Mouse (Mus musculus) lung, embryonic 16.5 days (tissue): ENCODE results near the gene Anks4b. TPM values are rescaled to one million over a fixed set of nuclear protein-coding genes. Genes with fewer than 3 reads are reported as not detected.

Experiments
- ATAC-seq: fragments of 200-750 bp; cut with Nextera tagmentation; 2 replicates; pipeline ENCODE4 v1.8.0; 2017; ENCODE audit warnings: low read depth, mild to moderate bottlenecking, moderate library complexity
- H3K27ac ChIP-seq: fragments of 300-500 bp; sonication (generic); 2 replicates; pipeline ENCODE4 v1.5.1; 2014; ENCODE audit warnings: mild to moderate bottlenecking, control low read depth, low read length
- H3K27me3 ChIP-seq: fragments of 300-500 bp; sonication (generic); 2 replicates; pipeline ENCODE4 v1.6.1; 2014; ENCODE audit warnings: low read depth, low read length, mixed read lengths; ENCODE audit not compliant: control insufficient read depth, insufficient read depth
- H3K36me3 ChIP-seq: fragments of 300-500 bp; sonication (generic); 2 replicates; pipeline ENCODE4 v1.6.1; 2014; ENCODE audit warnings: low read length; ENCODE audit not compliant: control insufficient read depth, insufficient read depth
- H3K4me1 ChIP-seq: fragments of 300-500 bp; sonication (generic); replicated peaks from 2 replicates; pipeline ENCODE4 v1.6.1; 2014; ENCODE audit warnings: low read length, mixed read lengths; ENCODE audit not compliant: control insufficient read depth, insufficient read depth
- H3K4me2 ChIP-seq: fragments of 300-500 bp; sonication (generic); 2 replicates; pipeline ENCODE4 v1.6.1; 2014; ENCODE audit warnings: low read depth, low read length, control low read depth
- H3K4me3 ChIP-seq: fragments of 300-500 bp; sonication (generic); 2 replicates; pipeline ENCODE4 v1.5.1; 2014; ENCODE audit warnings: mild to moderate bottlenecking, low read length, control low read depth
- H3K9ac ChIP-seq: fragments of 300-500 bp; sonication (generic); 2 replicates; pipeline ENCODE4 v1.6.1; 2014; ENCODE audit warnings: low read length, control low read depth
- H3K9me3 ChIP-seq: fragments of 300-500 bp; sonication (generic); 2 replicates; pipeline ENCODE4 v1.6.1; 2016; ENCODE audit warnings: low read length; ENCODE audit not compliant: control insufficient read depth
- WGBS: fragments of 180-500 bp; shearing (Covaris S2); extraction: QIAGEN DNeasy Blood & Tissue Kit; methylation state at CpG from one replicate; pipeline ENCODE4 v1.1.7; 2014; 5-methylcytosine and 5-hydroxymethylcytosine counted together
- polyA plus RNA-seq: library from polyadenylated mRNA; unstranded; fragments of >200 nt; fragmentation: Nextera tagmentation; extraction: Ambion mirVana; gene quantifications from 2 replicates; pipeline ENCODE4 v1.2.1, GENCODE M21; 2015

Gene Anks4b
- polyA plus RNA-seq: not detected in 2 replicates

GRCm38 (mm10) chr7:120173603-120174244, at the start of gene Anks4b:
Gene Anks4b, plus strand, starts transcription at chr7:120173858.
- Histone ChIP-seq H3K4me1 (no peaks in the 10 kb centered on the region), H3K27ac (no peak within 1 kb of the TSS), H3K4me3 (no peak within 1 kb of the TSS), H3K27me3 (no peaks in the 10 kb centered on the region), H3K9ac (no peak within 1 kb of the TSS), H3K4me2 (no peak within 1 kb of the TSS), H3K36me3 (no peaks in the 10 kb centered on the region), H3K9me3 (no peaks in the 10 kb centered on the region)
- ATAC-seq: no peak
- 78% methylated on average over 10 of the region's 10 CpGs for WGBS

DNA sequence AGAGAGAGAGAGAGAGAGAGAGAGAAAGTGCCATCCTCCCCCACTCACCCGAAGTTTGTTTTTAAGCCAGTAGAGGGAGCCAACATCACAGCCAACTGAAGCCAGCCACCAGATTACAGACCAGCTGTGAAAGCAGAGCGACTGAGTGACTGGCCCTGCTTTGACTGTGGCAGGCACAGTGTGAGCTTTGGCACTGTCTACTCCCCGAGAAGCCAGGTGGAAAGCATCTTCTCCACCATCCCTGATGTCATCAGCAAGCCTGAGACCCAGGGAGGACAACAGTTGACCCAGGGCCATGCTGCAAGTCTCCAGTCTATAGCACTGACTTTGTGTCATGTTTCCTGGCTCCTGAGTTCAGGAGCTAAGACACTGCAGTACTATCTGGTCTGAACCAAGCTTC, 48.8 kb upstream of the Anks4b start:
- peak; percentile 88 for ATAC-seq
- H3K27me3 ChIP-seq: no peaks in the 10 kb centered on the region
- H3K4me2 ChIP-seq: no peak overlapping the region
- WGBS: 0% methylated on average over 3 of the region's 3 CpGs
- H3K9me3 ChIP-seq: no peaks in the 10 kb centered on the region
- peaks cover 22% of the 10 kb centered on the region for H3K4me1 ChIP-seq
- peak overlapping the region; percentile 68 for H3K27ac ChIP-seq
- H3K4me3 ChIP-seq: no peak overlapping the region
- H3K36me3 ChIP-seq: peaks cover 7% of the 10 kb centered on the region
- no peak overlapping the region for H3K9ac ChIP-seq

DNA sequence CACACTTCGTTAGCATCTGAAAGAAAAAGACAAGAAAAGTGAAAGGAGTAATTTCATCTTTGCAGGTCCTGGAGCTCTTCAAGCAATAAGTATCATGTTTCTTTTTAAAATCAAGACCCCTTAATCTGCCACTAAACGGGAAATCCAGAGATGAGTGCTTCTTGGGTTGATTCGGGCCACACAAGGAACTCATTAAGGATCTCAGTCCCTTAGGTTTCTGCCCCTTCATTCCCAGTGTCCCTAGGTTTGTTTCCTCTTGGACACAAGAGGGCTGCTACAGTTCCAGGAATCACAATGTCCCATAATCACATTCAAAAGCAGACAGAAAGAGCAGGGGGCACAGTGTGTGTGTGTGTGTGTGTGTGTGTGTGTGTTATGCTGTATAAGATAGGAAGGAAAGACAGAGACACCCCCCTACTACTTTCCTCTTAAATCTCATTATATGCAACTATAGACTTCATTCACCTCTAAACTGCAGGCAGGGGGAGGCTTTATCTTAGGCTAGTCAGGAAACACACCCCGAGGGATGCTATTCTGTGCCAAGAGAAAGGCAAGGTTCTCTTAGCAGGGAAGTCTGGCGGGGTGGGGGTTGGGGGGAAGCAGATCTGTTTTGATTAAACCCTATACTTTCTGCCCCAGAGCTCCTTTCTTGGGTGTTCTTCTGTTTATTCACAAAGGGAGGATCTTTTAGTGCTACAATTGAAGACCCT, 46.5 kb upstream of the Anks4b start:
- no peaks in the 10 kb centered on the region for H3K9me3 ChIP-seq
- no peaks in the 10 kb centered on the region for H3K27me3 ChIP-seq
- H3K4me1 ChIP-seq: peaks cover 22% of the 10 kb centered on the region
- 41% methylated on average over 5 of the region's 5 CpGs for WGBS
- no peak overlapping the region for H3K4me2 ChIP-seq
- H3K27ac ChIP-seq: no peak overlapping the region
- ATAC-seq: no peak
- no peak overlapping the region for H3K9ac ChIP-seq
- no peak overlapping the region for H3K4me3 ChIP-seq
- H3K36me3 ChIP-seq: no peaks in the 10 kb centered on the region

- Histone ChIP-seq H3K4me3 (no peak overlapping the region), H3K36me3 (no peaks in the 10 kb centered on the region), H3K27ac (no peak overlapping the region), H3K9ac (no peak overlapping the region), H3K27me3 (no peaks in the 10 kb centered on the region), H3K4me2 (no peak overlapping the region), H3K4me1 (peaks cover 22% of the 10 kb centered on the region), H3K9me3 (no peaks in the 10 kb centered on the region)
- 49% methylated on average over 4 of the region's 4 CpGs for WGBS
- no peak for ATAC-seq
Measured at GRCm38 (mm10) chr7:120127686-120128059, 46.0 kb upstream of the Anks4b start.

GRCm38 (mm10) chr7:120128951-120129350, 44.7 kb upstream of the Anks4b start:
- peak; percentile 66 for ATAC-seq
- H3K4me3 ChIP-seq: no peak overlapping the region
- no peak overlapping the region for H3K4me2 ChIP-seq
- WGBS: 51% methylated on average over 4 of the region's 4 CpGs
- no peaks in the 10 kb centered on the region for H3K36me3 ChIP-seq
- H3K4me1 ChIP-seq: peaks cover 18% of the 10 kb centered on the region
- H3K27me3 ChIP-seq: no peaks in the 10 kb centered on the region
- no peak overlapping the region for H3K9ac ChIP-seq
- 0 out of 2 replicates have a peak overlapping the region, but pooled peaks have one; percentile 18 for H3K27ac ChIP-seq
- no peaks in the 10 kb centered on the region for H3K9me3 ChIP-seq

DNA sequence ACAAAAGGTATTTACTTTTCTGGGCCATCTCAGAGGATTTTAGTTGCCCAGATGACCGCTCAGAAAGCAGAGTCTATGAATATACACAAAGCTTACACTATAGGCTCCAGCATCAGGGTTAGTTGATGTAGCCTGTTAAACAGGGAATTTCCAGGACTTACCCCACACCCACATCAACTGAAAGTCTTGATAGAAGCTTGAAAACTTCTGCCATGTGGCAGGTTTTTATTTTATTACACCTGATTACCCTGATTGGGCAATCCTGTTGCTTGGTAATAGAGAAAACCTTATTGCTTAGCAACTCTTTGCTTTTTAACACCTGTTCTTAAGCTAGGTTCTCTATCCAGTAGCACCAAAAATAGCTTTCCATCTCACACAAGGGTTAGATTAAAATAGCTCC, 30.9 kb upstream of the Anks4b start:
- no peak for ATAC-seq

DNA sequence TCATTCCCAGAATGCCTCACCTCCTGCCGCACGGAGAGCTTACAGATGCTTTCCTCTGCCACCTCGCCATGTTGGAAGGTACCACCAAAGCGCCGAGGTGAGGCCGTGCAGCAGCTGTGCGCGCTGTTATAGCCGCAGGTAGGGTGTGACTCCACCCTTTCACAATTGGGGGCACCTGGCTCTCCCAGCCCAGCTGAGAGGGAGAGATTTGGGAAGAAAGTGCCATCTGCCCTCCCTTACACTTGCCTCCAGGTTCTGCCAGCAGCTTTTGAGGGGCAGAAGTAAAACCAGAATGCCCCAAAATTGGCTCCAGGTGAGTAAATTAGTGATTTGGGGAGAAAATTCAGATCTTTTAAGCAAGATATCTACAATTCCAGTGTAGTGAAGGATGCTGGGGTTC, 28.5 kb upstream of the Anks4b start, which contains the start of gene Zp2:
Gene Zp2, minus strand, starts transcription at position 101 of the 400 bp plus-strand sequence.
- no peaks in the 10 kb centered on the region for H3K9me3 ChIP-seq
- H3K4me2 ChIP-seq: no peak within 1 kb of the TSS
- H3K9ac ChIP-seq: no peak within 1 kb of the TSS
- no peaks in the 10 kb centered on the region for H3K27me3 ChIP-seq
- WGBS: 65% methylated on average over 9 of the region's 9 CpGs
- no peak within 1 kb of the TSS for H3K4me3 ChIP-seq
- H3K27ac ChIP-seq: no peak within 1 kb of the TSS
- no peaks in the 10 kb centered on the region for H3K4me1 ChIP-seq
- no peaks in the 10 kb centered on the region for H3K36me3 ChIP-seq
- no peak for ATAC-seq

More for the DNA sequence above, 30.9 kb upstream of the Anks4b start:
- Histone ChIP-seq H3K4me3 (no peak overlapping the region), H3K4me1 (no peaks in the 10 kb centered on the region), H3K36me3 (no peaks in the 10 kb centered on the region), H3K27ac (no peak overlapping the region), H3K27me3 (no peaks in the 10 kb centered on the region), H3K9ac (no peak overlapping the region), H3K4me2 (no peak overlapping the region), H3K9me3 (no peaks in the 10 kb centered on the region)
- WGBS: 81% methylated on average over 1 of the region's 1 CpGs

DNA sequence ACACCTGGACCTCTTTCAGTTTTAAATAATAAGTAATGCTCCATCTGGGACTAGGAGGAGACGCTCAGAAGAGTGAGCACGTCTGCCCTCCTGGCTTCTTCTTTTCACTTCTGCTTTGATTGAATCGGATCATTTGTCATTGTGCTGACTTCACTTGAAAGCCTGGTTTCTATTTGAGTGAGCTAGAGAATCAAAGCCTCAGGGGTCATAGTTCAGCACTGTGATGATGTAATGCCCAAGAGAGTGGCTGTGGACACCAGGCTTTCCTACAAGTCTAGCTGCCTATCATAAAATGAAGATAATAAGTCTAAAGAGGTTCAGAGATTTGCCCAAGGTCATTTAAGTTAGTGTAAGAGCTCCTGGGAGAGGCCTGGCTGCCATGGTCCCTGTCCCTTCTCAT, 23.4 kb upstream of the Anks4b start:
- no peak overlapping the region for H3K27ac ChIP-seq
- H3K4me1 ChIP-seq: no peaks in the 10 kb centered on the region
- no peak overlapping the region for H3K4me3 ChIP-seq
- H3K9me3 ChIP-seq: no peaks in the 10 kb centered on the region
- no peak overlapping the region for H3K9ac ChIP-seq
- H3K4me2 ChIP-seq: no peak overlapping the region
- ATAC-seq: no peak
- H3K36me3 ChIP-seq: no peaks in the 10 kb centered on the region
- WGBS: 21% methylated on average over 3 of the region's 3 CpGs
- H3K27me3 ChIP-seq: no peaks in the 10 kb centered on the region

DNA sequence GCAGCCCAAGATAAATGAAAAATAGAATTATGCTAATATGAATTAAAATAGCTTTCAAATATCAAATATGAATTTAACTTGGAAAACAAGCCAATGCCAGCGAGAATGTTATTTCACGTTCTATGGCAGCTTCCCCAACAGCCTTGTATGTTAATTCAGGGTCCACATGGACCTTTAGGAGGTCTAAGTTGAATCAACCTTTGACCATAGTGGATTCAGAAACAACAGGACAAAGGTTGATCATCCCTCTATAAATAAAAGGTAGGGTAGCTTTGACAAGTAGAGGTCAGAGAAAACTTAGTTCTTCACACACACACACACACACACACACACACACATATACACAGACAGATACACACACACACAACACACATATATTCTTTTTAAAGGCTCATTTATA, 22.8 kb upstream of the Anks4b start:
- Histone ChIP-seq H3K36me3 (no peaks in the 10 kb centered on the region), H3K9ac (no peak overlapping the region), H3K27me3 (no peaks in the 10 kb centered on the region), H3K9me3 (no peaks in the 10 kb centered on the region), H3K4me1 (no peaks in the 10 kb centered on the region), H3K27ac (no peak overlapping the region), H3K4me3 (no peak overlapping the region), H3K4me2 (no peak overlapping the region)
- no peak for ATAC-seq
- 82% methylated on average over 2 of the region's 2 CpGs for WGBS
